Mouse (Mus musculus): ENCODE measurements at regions not wholly inside any gene's neighbourhood (a gene's known extent, or its start where the extent isn't known, plus 50 kb on each side); places are given as distances from the start of the nearest gene placed in this dataset.
"Not testable (repeated sequence)": the region's sequence is repeated elsewhere in the genome, so short reads cannot be mapped to it uniquely, and the experiment has no call there.

DNA sequence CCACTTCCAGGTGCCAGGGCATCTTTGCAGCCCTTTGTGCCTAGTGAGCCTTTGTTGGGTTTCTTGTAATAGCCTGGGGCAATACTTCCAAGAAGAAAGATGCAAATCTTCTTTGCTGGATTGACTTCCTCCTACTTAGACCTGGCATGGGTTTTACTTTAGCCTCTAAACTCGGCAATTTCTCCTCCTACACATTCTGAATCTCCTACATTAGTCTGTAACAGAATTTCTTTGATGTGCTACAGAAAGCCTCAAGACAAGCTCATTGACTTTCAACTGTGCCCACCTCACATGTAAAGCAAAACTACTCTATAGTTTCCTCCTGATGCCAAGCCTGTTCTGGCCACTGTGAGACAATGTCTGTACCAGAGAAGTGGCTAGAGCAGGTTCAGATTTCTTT lies 92.9 kb downstream of the 9230113P08Rik start:
- peak in 1 of 2 experiments; percentile 1 for DNase-seq (ENCODE audit: low spot score in 2 of 2)

DNA sequence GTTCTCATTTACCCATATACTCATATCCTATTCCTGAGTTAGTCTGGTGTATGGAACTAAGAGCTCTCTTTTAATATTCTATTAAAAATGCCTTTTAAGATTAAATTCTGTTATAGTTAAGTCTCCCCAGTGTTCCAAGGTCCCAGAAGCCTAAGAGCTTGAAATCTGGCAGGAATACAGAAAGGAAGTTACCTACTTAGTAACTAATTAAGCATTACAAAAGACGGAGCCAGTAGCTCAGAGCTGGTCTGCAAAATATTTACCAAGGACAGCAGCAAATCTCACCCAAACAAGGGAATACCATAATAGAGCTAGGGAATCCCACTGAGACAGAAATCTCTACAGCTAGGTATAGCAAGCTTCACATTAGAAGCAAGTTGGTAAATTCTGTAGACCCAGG lies 98.6 kb downstream of the 9230113P08Rik start:
- DNase-seq (ENCODE audit: low spot score in 2 of 2): not testable (repeated sequence)
